Mouse (Mus musculus): ENCODE results near the gene Cd320. TPM values are rescaled to one million over a fixed set of nuclear protein-coding genes. Genes with fewer than 3 reads are reported as not detected.
A peak's percentile ranks its signal among the peaks of the same experiment; 100 is the strongest.
"Not testable (repeated sequence)": the region's sequence is repeated elsewhere in the genome, so short reads cannot be mapped to it uniquely, and the experiment has no call there.

The Cd320 gene
- polyA plus RNA-seq, 1 experiment from 2014 or later, result 49.2 TPM

GRCm38 (mm10) chr17:33865330-33866030 is 22.6 kb downstream of the Cd320 start:
- no peak for ATAC-seq (ENCODE audit: insufficient number of reproducible peaks, insufficient read depth, low FRiP score, low read depth)
- H3K27ac ChIP-seq (replicated peaks in 1 of 2; ENCODE audit: control insufficient read depth in 1 of 2, insufficient read depth in 1 of 2, low read depth in 2 of 2, low read length in 2 of 2), result no peak overlapping the region
- H3K36me3 ChIP-seq (ENCODE audit: control insufficient read depth, insufficient read depth, low read length), result no peaks in the 10 kb centered on the region
- H3K27me3 ChIP-seq (ENCODE audit: control insufficient read depth, insufficient read depth, low read length), result no peaks in the 10 kb centered on the region
- H3K4me1 ChIP-seq (ENCODE audit: control insufficient read depth in 2 of 2, insufficient read depth in 2 of 2, low read length in 2 of 2), result no peaks in the 10 kb centered on the region; a peak in 1 of 4 replicates
- 0 out of 2 replicates have a peak overlapping the region, but pooled peaks have one; percentile 21 for H3K9ac ChIP-seq (ENCODE audit: low read length)
- H3K4me3 ChIP-seq (ENCODE audit: control insufficient read depth in 1 of 2, insufficient read depth in 1 of 2, low read depth in 1 of 2, low read length in 2 of 2), result no peak overlapping the region
- 21% methylated on average over 7 of the region's 9 CpGs for WGBS
- 0 out of 2 replicates have a peak overlapping the region, but pooled peaks have one; percentile 18 for H3K4me2 ChIP-seq (ENCODE audit: low read length)
- H3K9me3 ChIP-seq (ENCODE audit: control insufficient read depth, low read length), result no peaks in the 10 kb centered on the region

GRCm38 (mm10) chr17:33873537-33873936 is 30.6 kb downstream of the Cd320 start, which contains the start of gene Gm7029:
Gene Gm7029 (plus strand): TSS chr17:33873837.
- not testable (repeated sequence) for H3K9me3 ChIP-seq (ENCODE audit: control insufficient read depth, low read length); H3K4me3 ChIP-seq (ENCODE audit: control insufficient read depth in 1 of 2, insufficient read depth in 1 of 2, low read depth in 1 of 2, low read length in 2 of 2); H3K4me2 ChIP-seq (ENCODE audit: low read length); H3K9ac ChIP-seq (ENCODE audit: low read length); H3K4me1 ChIP-seq (ENCODE audit: control insufficient read depth in 2 of 2, insufficient read depth in 2 of 2, low read length in 2 of 2); H3K27ac ChIP-seq (replicated peaks in 1 of 2; ENCODE audit: control insufficient read depth in 1 of 2, insufficient read depth in 1 of 2, low read depth in 2 of 2, low read length in 2 of 2); ATAC-seq (ENCODE audit: insufficient number of reproducible peaks, insufficient read depth, low FRiP score, low read depth); H3K27me3 ChIP-seq (ENCODE audit: control insufficient read depth, insufficient read depth, low read length)
- WGBS, result 76% methylated on average over 3 of the region's 12 CpGs
- H3K36me3 ChIP-seq (ENCODE audit: control insufficient read depth, insufficient read depth, low read length), result peaks cover 30% of the 10 kb centered on the region

GRCm38 (mm10) chr17:33874411-33874810 is 31.5 kb downstream of the Cd320 start:
- no peaks in the 10 kb centered on the region for H3K4me1 ChIP-seq (ENCODE audit: control insufficient read depth in 2 of 2, insufficient read depth in 2 of 2, low read length in 2 of 2)
- H3K36me3 ChIP-seq (ENCODE audit: control insufficient read depth, insufficient read depth, low read length), result peaks cover 36% of the 10 kb centered on the region
- 78% methylated on average over 11 of the region's 11 CpGs for WGBS
- H3K27me3 ChIP-seq (ENCODE audit: control insufficient read depth, insufficient read depth, low read length), result no peaks in the 10 kb centered on the region
- H3K4me3 ChIP-seq (ENCODE audit: control insufficient read depth in 1 of 2, insufficient read depth in 1 of 2, low read depth in 1 of 2, low read length in 2 of 2), result no peak overlapping the region
- no peak overlapping the region for H3K4me2 ChIP-seq (ENCODE audit: low read length)
- H3K9me3 ChIP-seq (ENCODE audit: control insufficient read depth, low read length), result no peaks in the 10 kb centered on the region
- no peak overlapping the region for H3K27ac ChIP-seq (replicated peaks in 1 of 2; ENCODE audit: control insufficient read depth in 1 of 2, insufficient read depth in 1 of 2, low read depth in 2 of 2, low read length in 2 of 2)
- H3K9ac ChIP-seq (ENCODE audit: low read length), result no peak overlapping the region
- ATAC-seq (ENCODE audit: insufficient number of reproducible peaks, insufficient read depth, low FRiP score, low read depth), result no peak

- peaks cover 47% of the 10 kb centered on the region for H3K36me3 ChIP-seq (ENCODE audit: control insufficient read depth, insufficient read depth, low read length)
- not testable (repeated sequence) for H3K4me2 ChIP-seq (ENCODE audit: low read length); H3K27me3 ChIP-seq (ENCODE audit: control insufficient read depth, insufficient read depth, low read length); H3K4me3 ChIP-seq (ENCODE audit: control insufficient read depth in 1 of 2, insufficient read depth in 1 of 2, low read depth in 1 of 2, low read length in 2 of 2); H3K9ac ChIP-seq (ENCODE audit: low read length); H3K4me1 ChIP-seq (ENCODE audit: control insufficient read depth in 2 of 2, insufficient read depth in 2 of 2, low read length in 2 of 2); ATAC-seq (ENCODE audit: insufficient number of reproducible peaks, insufficient read depth, low FRiP score, low read depth); H3K9me3 ChIP-seq (ENCODE audit: control insufficient read depth, low read length); H3K27ac ChIP-seq (replicated peaks in 1 of 2; ENCODE audit: control insufficient read depth in 1 of 2, insufficient read depth in 1 of 2, low read depth in 2 of 2, low read length in 2 of 2)
- 86% methylated on average over 5 of the region's 5 CpGs for WGBS
These were observed 32.9 kb downstream of the Cd320 start for GRCm38 (mm10) chr17:33875797-33876196.

- not testable (repeated sequence) for ATAC-seq (ENCODE audit: insufficient number of reproducible peaks, insufficient read depth, low FRiP score, low read depth); H3K27me3 ChIP-seq (ENCODE audit: control insufficient read depth, insufficient read depth, low read length); H3K4me3 ChIP-seq (ENCODE audit: control insufficient read depth in 1 of 2, insufficient read depth in 1 of 2, low read depth in 1 of 2, low read length in 2 of 2); H3K9ac ChIP-seq (ENCODE audit: low read length); H3K4me2 ChIP-seq (ENCODE audit: low read length); H3K9me3 ChIP-seq (ENCODE audit: control insufficient read depth, low read length); H3K4me1 ChIP-seq (ENCODE audit: control insufficient read depth in 2 of 2, insufficient read depth in 2 of 2, low read length in 2 of 2); H3K27ac ChIP-seq (replicated peaks in 1 of 2; ENCODE audit: control insufficient read depth in 1 of 2, insufficient read depth in 1 of 2, low read depth in 2 of 2, low read length in 2 of 2)
- H3K36me3 ChIP-seq (ENCODE audit: control insufficient read depth, insufficient read depth, low read length), result peaks cover 54% of the 10 kb centered on the region
- WGBS, result 85% methylated on average over 10 of the region's 11 CpGs
These were observed 41.4 kb downstream of the Cd320 start for GRCm38 (mm10) chr17:33884320-33884719.

GRCm38 (mm10) chr17:33887802-33888201 is 44.9 kb downstream of the Cd320 start:
- H3K27ac ChIP-seq (replicated peaks in 1 of 2; ENCODE audit: control insufficient read depth in 1 of 2, insufficient read depth in 1 of 2, low read depth in 2 of 2, low read length in 2 of 2); H3K9me3 ChIP-seq (ENCODE audit: control insufficient read depth, low read length); H3K4me3 ChIP-seq (ENCODE audit: control insufficient read depth in 1 of 2, insufficient read depth in 1 of 2, low read depth in 1 of 2, low read length in 2 of 2); H3K4me2 ChIP-seq (ENCODE audit: low read length); H3K9ac ChIP-seq (ENCODE audit: low read length); H3K4me1 ChIP-seq (ENCODE audit: control insufficient read depth in 2 of 2, insufficient read depth in 2 of 2, low read length in 2 of 2); ATAC-seq (ENCODE audit: insufficient number of reproducible peaks, insufficient read depth, low FRiP score, low read depth); H3K27me3 ChIP-seq (ENCODE audit: control insufficient read depth, insufficient read depth, low read length): not testable (repeated sequence)
- 33% methylated on average over 2 of the region's 2 CpGs for WGBS
- H3K36me3 ChIP-seq (ENCODE audit: control insufficient read depth, insufficient read depth, low read length), result peaks cover 27% of the 10 kb centered on the region

GRCm38 (mm10) chr17:33888230-33888629 is 45.3 kb downstream of the Cd320 start:
- H3K4me1 ChIP-seq (ENCODE audit: control insufficient read depth in 2 of 2, insufficient read depth in 2 of 2, low read length in 2 of 2); ATAC-seq (ENCODE audit: insufficient number of reproducible peaks, insufficient read depth, low FRiP score, low read depth); H3K9me3 ChIP-seq (ENCODE audit: control insufficient read depth, low read length); H3K27ac ChIP-seq (replicated peaks in 1 of 2; ENCODE audit: control insufficient read depth in 1 of 2, insufficient read depth in 1 of 2, low read depth in 2 of 2, low read length in 2 of 2); H3K27me3 ChIP-seq (ENCODE audit: control insufficient read depth, insufficient read depth, low read length); H3K9ac ChIP-seq (ENCODE audit: low read length): not testable (repeated sequence)
- H3K4me3 ChIP-seq (ENCODE audit: control insufficient read depth in 1 of 2, insufficient read depth in 1 of 2, low read depth in 1 of 2, low read length in 2 of 2), result peak overlapping the region in 1 of 2 experiments; percentile 66; a peak in 1 of 4 replicates
- peak overlapping the region; percentile 69 for H3K4me2 ChIP-seq (ENCODE audit: low read length)
- peaks cover 27% of the 10 kb centered on the region for H3K36me3 ChIP-seq (ENCODE audit: control insufficient read depth, insufficient read depth, low read length)

Data from heart, embryonic 14.5 days (tissue).